8 mouse cellular contexts compared by ENCODE assay signal in genomic region chr12:70148631-70149265, GRCm38 (mm10). TPM values are rescaled to one million over a fixed set of nuclear protein-coding genes. Genes with fewer than 3 reads are reported as not detected.
DNase-seq lines count a peak whose midpoint lies in the region; ATAC-seq lines count a peak whose summit lies in the region.

No protein-coding gene starts in this region.

- H3K36me3 ChIP-seq in liver, embryonic 11.5 days (ENCODE audit: control insufficient read depth, insufficient read depth, low read length), result no peaks in the 10 kb centered on the region
- H3K36me3 ChIP-seq in hindbrain, embryonic 16.5 days (ENCODE audit: control insufficient read depth, insufficient read depth, low read length), result no peaks in the 10 kb centered on the region

- no peaks in the 10 kb centered on the region for H3K4me1 ChIP-seq in liver, embryonic 11.5 days (replicated peaks; ENCODE audit: control insufficient read depth, insufficient read depth, low read length)
- H3K4me1 ChIP-seq in hindbrain, embryonic 16.5 days (ENCODE audit: control insufficient read depth, insufficient read depth, low read depth, low read length), result peaks cover 9% of the 10 kb centered on the region

- WGBS in liver, embryonic 11.5 days, result 13% methylated on average over 11 of the region's 11 CpGs
- 14% methylated on average over 11 of the region's 11 CpGs for WGBS in hindbrain, embryonic 16.5 days

- no peak for ATAC-seq in liver, embryonic 11.5 days (replicated peaks; ENCODE audit: low FRiP score)
- ATAC-seq in common myeloid progenitor, adult 5-6 weeks (replicated peaks; ENCODE audit: low read depth, poor library complexity, severe bottlenecking), result peak; percentile 53; the same call in 1 of the 2 replicates
- peak; percentile 51 for ATAC-seq in hindbrain, embryonic 16.5 days

- no peak overlapping the region for H3K27ac ChIP-seq in liver, embryonic 11.5 days (ENCODE audit: low read depth, low read length)
- no peak overlapping the region; the same call in 1 of the 2 replicates for H3K27ac ChIP-seq in hindbrain, embryonic 16.5 days (ENCODE audit: low read depth, low read length)

- no peaks in the 10 kb centered on the region for H3K27me3 ChIP-seq in liver, embryonic 11.5 days (replicated peaks; ENCODE audit: control insufficient read depth, insufficient read depth, low read length)
- no peaks in the 10 kb centered on the region for H3K27me3 ChIP-seq in hindbrain, embryonic 16.5 days (replicated peaks; ENCODE audit: control insufficient read depth, insufficient read depth, low read length)

- peak overlapping the region; percentile 60 for H3K4me2 ChIP-seq in liver, embryonic 11.5 days
- peak overlapping the region; percentile 52 for H3K4me2 ChIP-seq in hindbrain, embryonic 16.5 days (ENCODE audit: low read length)

- H3K9ac ChIP-seq in liver, embryonic 11.5 days (ENCODE audit: low read depth, low read length), result no peak overlapping the region
- H3K9ac ChIP-seq in hindbrain, embryonic 16.5 days (ENCODE audit: low read depth, low read length), result no peak overlapping the region

- H3K4me3 ChIP-seq in liver, embryonic 11.5 days (ENCODE audit: low read depth, low read length), result peak overlapping the region; percentile 33; the same call in 1 of the 2 replicates
- H3K4me3 ChIP-seq in hindbrain, embryonic 16.5 days (ENCODE audit: low read length), result no peak overlapping the region

- no peaks in the 10 kb centered on the region for H3K9me3 ChIP-seq in liver, embryonic 11.5 days (ENCODE audit: control insufficient read depth, low read length)
- H3K9me3 ChIP-seq in hindbrain, embryonic 16.5 days (ENCODE audit: control insufficient read depth, low read length), result no peaks in the 10 kb centered on the region

- no peak for DNase-seq in liver, embryonic 11.5 days (ENCODE audit: low spot score)
- no peak for DNase-seq in liver
- DNase-seq in lung, postnatal 36 days, result peak; percentile 47
- peak; percentile 36 to 54 for DNase-seq in thymus, postnatal 10 days (ENCODE audit: low spot score in 2 of 2)
- no peak for DNase-seq in right cerebral cortex, adult 18-20 months
- no peak for DNase-seq in frontal cortex, postnatal 25 days (ENCODE audit: low spot score in 2 of 2)

RNA-seq across cellular contexts. Expression of gene Abhd12b, which starts 5.2 kb away (rescaled TPM):
- 0.12 TPM in 1 of 2 replicates, not detected in the other for polyA plus RNA-seq in liver, embryonic 11.5 days (2014; fragmentation: Nextera tagmentation; extraction: Ambion mirVana)
- not detected in 2 replicates for total RNA-seq in common myeloid progenitor, adult 5-6 weeks (2017)
- 0.18 and 0.27 TPM in 2 replicates for polyA plus RNA-seq in hindbrain, embryonic 16.5 days (2015; fragmentation: Nextera tagmentation; extraction: Ambion mirVana)

RNA-seq across cellular contexts. Expression of gene Nin, which starts 35.2 kb away (rescaled TPM):
- polyA plus RNA-seq in liver, embryonic 11.5 days (2014; fragmentation: Nextera tagmentation; extraction: Ambion mirVana), result 7.7 and 9.4 TPM in 2 replicates
- total RNA-seq in common myeloid progenitor, adult 5-6 weeks (2017), result 91.7 and 99.8 TPM in 2 replicates
- 9.4 and 10.8 TPM in 2 replicates for polyA plus RNA-seq in hindbrain, embryonic 16.5 days (2015; fragmentation: Nextera tagmentation; extraction: Ambion mirVana)

Comparison
In these comparisons a context has a peak if more than half of its experiments do, and no peak if none do; other contexts are left out.
1. DNase-seq: peak in lung, postnatal 36 days (single experiment) and thymus, postnatal 10 days (2 of 2); none in liver, embryonic 11.5 days (single experiment), liver (single experiment), right cerebral cortex, adult 18-20 months (single experiment) and frontal cortex, postnatal 25 days (0 of 2).